Mouse (Mus musculus): ENCODE results near the gene Bysl.
A peak's percentile ranks its signal among the peaks of the same experiment; 100 is the strongest.

The Bysl gene

GRCm38 (mm10) chr17:47594183-47594968 lies 16.9 kb downstream of the Bysl start:
- peak; percentile 35 to 44 for DNase-seq

GRCm38 (mm10) chr17:47593854-47594182 lies 17.5 kb downstream of the Bysl start:
- DNase-seq, result peak in 1 of 2 experiments; percentile 33

- DNase-seq, result peak; percentile 90 to 97
Measured at GRCm38 (mm10) chr17:47593215-47593853, 18.0 kb downstream of the Bysl start.

- no peak for DNase-seq
Measured at GRCm38 (mm10) chr17:47591073-47591472, 20.2 kb downstream of the Bysl start.

- DNase-seq, result no peak
Measured at GRCm38 (mm10) chr17:47588517-47588916, 22.8 kb downstream of the Bysl start.

GRCm38 (mm10) chr17:47580962-47581361 lies 30.3 kb downstream of the Bysl start:
- DNase-seq, result no peak

- no peak for DNase-seq
Measured at GRCm38 (mm10) chr17:47578655-47579054, 32.6 kb downstream of the Bysl start.

- no peak for DNase-seq
Measured at GRCm38 (mm10) chr17:47574830-47575229, 36.5 kb downstream of the Bysl start.

GRCm38 (mm10) chr17:47574028-47574427 lies 37.3 kb downstream of the Bysl start:
- DNase-seq, result no peak

GRCm38 (mm10) chr17:47572436-47572835 lies 38.9 kb downstream of the Bysl start:
- DNase-seq, result no peak

- no peak for DNase-seq
Measured at GRCm38 (mm10) chr17:47571621-47572020, 39.7 kb downstream of the Bysl start.

GRCm38 (mm10) chr17:47568951-47569527 lies 42.3 kb downstream of the Bysl start:
- no peak for DNase-seq

GRCm38 (mm10) chr17:47568389-47568788 lies 42.9 kb downstream of the Bysl start:
- DNase-seq, result no peak

GRCm38 (mm10) chr17:47567271-47567670 lies 44.0 kb downstream of the Bysl start:
- DNase-seq, result no peak

- DNase-seq, result no peak
Measured at GRCm38 (mm10) chr17:47566133-47566532, 45.2 kb downstream of the Bysl start.

GRCm38 (mm10) chr17:47564612-47565011 lies 46.7 kb downstream of the Bysl start:
- DNase-seq, result no peak

GRCm38 (mm10) chr17:47562875-47563274 lies 48.4 kb downstream of the Bysl start:
- no peak for DNase-seq

GRCm38 (mm10) chr17:47559726-47560125 lies 51.6 kb downstream of the Bysl start:
- DNase-seq, result no peak

GRCm38 (mm10) chr17:47557179-47557578 lies 54.1 kb downstream of the Bysl start:
- DNase-seq, result no peak

- no peak for DNase-seq
Measured at GRCm38 (mm10) chr17:47554621-47555020, 56.7 kb downstream of the Bysl start.

- DNase-seq, result no peak
Measured at GRCm38 (mm10) chr17:47552994-47553393, 58.3 kb downstream of the Bysl start.

GRCm38 (mm10) chr17:47551049-47551448 lies 60.2 kb downstream of the Bysl start:
- no peak for DNase-seq
